Mouse (Mus musculus): ENCODE data around the gene Slc24a2. TPM values are rescaled to one million over a fixed set of nuclear protein-coding genes. Genes with fewer than 3 reads are reported as not detected.

Slc24a2 gene
- polyA plus RNA-seq, 1 experiment, result not detected

GRCm38 (mm10) chr4:87119758-87120157, 110.5 kb downstream of the Slc24a2 start:
- H3K36me3 ChIP-seq (ENCODE audit: control insufficient read depth, insufficient read depth), result no peaks in the 10 kb centered on the region
- no peak overlapping the region for H3ac ChIP-seq (ENCODE audit: control insufficient read depth, insufficient read length, low read depth)
- no peak overlapping the region for H3K4me3 ChIP-seq (ENCODE audit: insufficient read depth, poor library complexity, severe bottlenecking)
- H3K27me3 ChIP-seq (ENCODE audit: control insufficient read depth, insufficient read depth, insufficient read length), result no peaks in the 10 kb centered on the region
- H3K79me2 ChIP-seq (ENCODE audit: control insufficient read depth, insufficient read depth), result no peaks in the 10 kb centered on the region
- no peak for TF ChIP-seq USF1 (IDR thresholded peaks at IDR 0.05; ENCODE audit: low read depth)
- no peak for TF ChIP-seq MYOG (IDR thresholded peaks at IDR 0.05; ENCODE audit: control insufficient read depth, extremely low read depth, insufficient read length)
- no peak for TF ChIP-seq MAX (IDR thresholded peaks at IDR 0.05)
- TF ChIP-seq CEBPB (IDR thresholded peaks at IDR 0.05; ENCODE audit: low read depth), result no peak
- no peak for TF ChIP-seq CTCF (IDR thresholded peaks at IDR 0.05; ENCODE audit: control insufficient read depth, insufficient read depth, insufficient read length)
- no peak for TF ChIP-seq MYOD1 (IDR thresholded peaks at IDR 0.05; ENCODE audit: control insufficient read depth, insufficient read length, low read depth)
- no peak for TF ChIP-seq FOSL1 (IDR thresholded peaks at IDR 0.05; ENCODE audit: insufficient read depth, low read length, poor library complexity, severe bottlenecking)
- H3K79me3 ChIP-seq (ENCODE audit: low read depth), result no peaks in the 10 kb centered on the region

DNA sequence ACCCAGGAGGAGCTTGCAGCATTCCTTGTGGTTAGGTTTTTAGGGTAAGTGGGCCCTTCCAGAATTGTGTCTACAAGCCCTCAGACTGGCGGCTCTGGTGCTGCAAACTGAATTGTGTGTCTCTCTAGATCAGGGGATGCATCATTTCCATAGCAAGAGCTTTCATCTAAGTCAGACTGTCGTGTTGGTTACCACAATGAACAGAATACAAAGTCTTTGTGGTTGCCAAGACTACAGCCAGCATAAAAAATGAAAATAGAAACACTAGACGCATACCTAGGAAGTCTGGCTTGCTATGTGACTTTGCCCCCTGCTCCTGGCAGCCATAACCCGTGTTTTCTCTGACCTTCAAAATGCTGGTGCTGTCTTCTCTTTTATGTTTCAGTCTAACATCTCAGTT, 114.6 kb downstream of the Slc24a2 start:
- Histone ChIP-seq H3K79me3 (ENCODE audit: low read depth) (no peaks in the 10 kb centered on the region), H3K79me2 (ENCODE audit: control insufficient read depth, insufficient read depth) (no peaks in the 10 kb centered on the region), H3K27me3 (ENCODE audit: control insufficient read depth, insufficient read depth, insufficient read length) (no peaks in the 10 kb centered on the region), H3K4me3 (ENCODE audit: insufficient read depth, poor library complexity, severe bottlenecking) (no peak overlapping the region), H3K36me3 (ENCODE audit: control insufficient read depth, insufficient read depth) (no peaks in the 10 kb centered on the region), H3ac (ENCODE audit: control insufficient read depth, insufficient read length, low read depth) (no peak overlapping the region)
- no peak for TF ChIP-seq FOSL1 (IDR thresholded peaks at IDR 0.05; ENCODE audit: insufficient read depth, low read length, poor library complexity, severe bottlenecking)
- TF ChIP-seq MAX (IDR thresholded peaks at IDR 0.05), result no peak
- no peak for TF ChIP-seq MYOG (IDR thresholded peaks at IDR 0.05; ENCODE audit: control insufficient read depth, extremely low read depth, insufficient read length)
- TF ChIP-seq CTCF (IDR thresholded peaks at IDR 0.05; ENCODE audit: control insufficient read depth, insufficient read depth, insufficient read length), result no peak
- TF ChIP-seq MYOD1 (IDR thresholded peaks at IDR 0.05; ENCODE audit: control insufficient read depth, insufficient read length, low read depth), result no peak
- no peak for TF ChIP-seq USF1 (IDR thresholded peaks at IDR 0.05; ENCODE audit: low read depth)
- TF ChIP-seq CEBPB (IDR thresholded peaks at IDR 0.05; ENCODE audit: low read depth), result no peak

DNA sequence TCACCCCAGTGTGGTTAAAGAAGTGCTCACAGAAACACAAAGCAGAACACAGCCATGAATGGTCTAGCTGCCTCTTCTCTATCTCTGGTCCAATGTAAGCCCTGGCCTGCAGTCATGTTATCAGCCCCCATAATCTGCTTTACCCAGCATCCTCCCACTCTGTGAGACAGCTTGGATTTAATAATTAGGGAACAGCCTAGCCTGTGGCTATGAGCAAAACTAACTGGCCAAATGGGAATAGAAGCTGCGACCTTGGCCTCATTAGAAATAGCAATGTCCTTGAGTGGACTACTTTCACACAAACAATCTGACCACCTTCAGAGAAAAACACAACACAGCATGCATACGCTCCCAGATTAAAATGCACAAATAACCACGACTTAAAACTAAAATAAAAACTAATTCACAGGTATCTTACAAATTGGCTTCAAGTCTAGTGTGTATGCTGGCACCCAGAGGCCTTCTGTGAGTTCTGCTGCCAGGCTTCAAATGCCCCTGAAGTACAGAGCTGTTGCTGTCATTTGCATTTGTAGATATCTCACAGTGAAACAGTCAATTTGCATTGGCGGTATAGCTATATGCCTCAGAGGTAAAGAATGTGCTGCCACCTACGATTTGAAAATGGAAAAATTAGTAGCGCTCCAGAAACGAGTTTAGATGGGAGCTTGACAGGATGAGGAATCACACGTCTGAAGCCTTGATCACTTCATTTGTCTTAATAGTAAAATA, 120.8 kb downstream of the Slc24a2 start:
- no peaks in the 10 kb centered on the region for H3K36me3 ChIP-seq (ENCODE audit: control insufficient read depth, insufficient read depth)
- no peak for TF ChIP-seq CTCF (IDR thresholded peaks at IDR 0.05; ENCODE audit: control insufficient read depth, insufficient read depth, insufficient read length)
- TF ChIP-seq FOSL1 (IDR thresholded peaks at IDR 0.05; ENCODE audit: insufficient read depth, low read length, poor library complexity, severe bottlenecking), result no peak
- TF ChIP-seq USF1 (IDR thresholded peaks at IDR 0.05; ENCODE audit: low read depth), result no peak
- TF ChIP-seq CEBPB (IDR thresholded peaks at IDR 0.05; ENCODE audit: low read depth), result no peak
- no peak for TF ChIP-seq MYOG (IDR thresholded peaks at IDR 0.05; ENCODE audit: control insufficient read depth, extremely low read depth, insufficient read length)
- no peak for TF ChIP-seq MAX (IDR thresholded peaks at IDR 0.05)
- TF ChIP-seq MYOD1 (IDR thresholded peaks at IDR 0.05; ENCODE audit: control insufficient read depth, insufficient read length, low read depth), result no peak
- H3ac ChIP-seq (ENCODE audit: control insufficient read depth, insufficient read length, low read depth), result no peak overlapping the region
- H3K79me3 ChIP-seq (ENCODE audit: low read depth), result no peaks in the 10 kb centered on the region
- H3K27me3 ChIP-seq (ENCODE audit: control insufficient read depth, insufficient read depth, insufficient read length), result no peaks in the 10 kb centered on the region
- H3K4me3 ChIP-seq (ENCODE audit: insufficient read depth, poor library complexity, severe bottlenecking), result no peak overlapping the region
- H3K79me2 ChIP-seq (ENCODE audit: control insufficient read depth, insufficient read depth), result no peaks in the 10 kb centered on the region

- Histone ChIP-seq H3K4me3 (ENCODE audit: insufficient read depth, poor library complexity, severe bottlenecking) (no peak overlapping the region), H3K79me3 (ENCODE audit: low read depth) (no peaks in the 10 kb centered on the region), H3ac (ENCODE audit: control insufficient read depth, insufficient read length, low read depth) (no peak overlapping the region), H3K79me2 (ENCODE audit: control insufficient read depth, insufficient read depth) (no peaks in the 10 kb centered on the region), H3K36me3 (ENCODE audit: control insufficient read depth, insufficient read depth) (no peaks in the 10 kb centered on the region), H3K27me3 (ENCODE audit: control insufficient read depth, insufficient read depth, insufficient read length) (no peaks in the 10 kb centered on the region)
- TF ChIP-seq USF1 (IDR thresholded peaks at IDR 0.05; ENCODE audit: low read depth) (no peak), MYOG (IDR thresholded peaks at IDR 0.05; ENCODE audit: control insufficient read depth, extremely low read depth, insufficient read length) (no peak), MYOD1 (IDR thresholded peaks at IDR 0.05; ENCODE audit: control insufficient read depth, insufficient read length, low read depth) (no peak), MAX (IDR thresholded peaks at IDR 0.05) (no peak), CTCF (IDR thresholded peaks at IDR 0.05; ENCODE audit: control insufficient read depth, insufficient read depth, insufficient read length) (no peak), CEBPB (IDR thresholded peaks at IDR 0.05; ENCODE audit: low read depth) (no peak), FOSL1 (IDR thresholded peaks at IDR 0.05; ENCODE audit: insufficient read depth, low read length, poor library complexity, severe bottlenecking) (no peak)
Observed at GRCm38 (mm10) chr4:87100936-87101335, 129.3 kb downstream of the Slc24a2 start.

DNA sequence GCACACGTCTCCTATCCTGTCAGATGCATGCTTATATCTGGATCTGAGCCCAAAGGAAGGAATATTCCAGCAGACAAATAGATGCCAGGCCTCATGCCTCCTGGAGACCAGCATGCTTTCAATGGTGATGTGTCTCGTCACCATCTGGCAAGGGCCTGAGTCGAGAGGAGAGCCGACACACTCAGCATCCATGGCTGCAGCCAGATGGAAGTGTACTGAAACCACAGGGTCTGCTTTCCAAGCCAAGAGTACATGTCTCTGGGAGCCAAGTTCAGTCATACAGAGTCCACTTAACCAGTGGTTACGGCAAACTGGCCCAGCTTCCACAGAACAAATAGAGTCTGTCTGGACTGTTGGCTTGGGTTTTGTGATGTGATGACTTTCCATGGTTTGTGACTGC, 134.1 kb downstream of the Slc24a2 start:
- H3K36me3 ChIP-seq (ENCODE audit: control insufficient read depth, insufficient read depth), result no peaks in the 10 kb centered on the region

More for the DNA sequence above, 134.1 kb downstream of the Slc24a2 start:
- H3K79me3 ChIP-seq (ENCODE audit: low read depth), result no peaks in the 10 kb centered on the region
- no peaks in the 10 kb centered on the region for H3K79me2 ChIP-seq (ENCODE audit: control insufficient read depth, insufficient read depth)
- H3K27me3 ChIP-seq (ENCODE audit: control insufficient read depth, insufficient read depth, insufficient read length), result no peaks in the 10 kb centered on the region
- H3K4me3 ChIP-seq (ENCODE audit: insufficient read depth, poor library complexity, severe bottlenecking), result no peak overlapping the region
- H3ac ChIP-seq (ENCODE audit: control insufficient read depth, insufficient read length, low read depth), result no peak overlapping the region
- TF ChIP-seq FOSL1 (IDR thresholded peaks at IDR 0.05; ENCODE audit: insufficient read depth, low read length, poor library complexity, severe bottlenecking) (no peak), MYOG (IDR thresholded peaks at IDR 0.05; ENCODE audit: control insufficient read depth, extremely low read depth, insufficient read length) (no peak), MAX (IDR thresholded peaks at IDR 0.05) (no peak), CTCF (IDR thresholded peaks at IDR 0.05; ENCODE audit: control insufficient read depth, insufficient read depth, insufficient read length) (no peak), USF1 (IDR thresholded peaks at IDR 0.05; ENCODE audit: low read depth) (no peak), MYOD1 (IDR thresholded peaks at IDR 0.05; ENCODE audit: control insufficient read depth, insufficient read length, low read depth) (no peak), CEBPB (IDR thresholded peaks at IDR 0.05; ENCODE audit: low read depth) (no peak)
